Mouse (Mus musculus) myocyte (in vitro differentiated cells): ENCODE results near the gene Ccna1. TPM values are rescaled to one million over a fixed set of nuclear protein-coding genes. Genes with fewer than 3 reads are reported as not detected.

Source experiments
- H3K27me3 ChIP-seq: one replicate; pipeline ENCODE4 v1.6.1; 2011; ENCODE audit not compliant: control insufficient read depth, insufficient read depth, insufficient read length
- H3K36me3 ChIP-seq: one replicate; pipeline ENCODE4 v1.6.1; 2011; ENCODE audit not compliant: control insufficient read depth, insufficient read depth
- H3K4me2 ChIP-seq: one replicate; pipeline ENCODE4 v1.6.1; 2011; ENCODE audit warnings: low read depth, control low read depth
- H3K4me3 ChIP-seq: one replicate; pipeline ENCODE4 v1.5.1; 2011; ENCODE audit warnings: mild to moderate bottlenecking, control low read depth, moderate library complexity
- H3K79me2 ChIP-seq: one replicate; pipeline ENCODE4 v1.6.1; 2011; ENCODE audit not compliant: control insufficient read depth, insufficient read depth
- H3ac ChIP-seq: one replicate; pipeline ENCODE4 v1.6.1; 2011; ENCODE audit not compliant: control insufficient read depth, insufficient read length
- CEBPB ChIP-seq: IDR thresholded peaks from 2 replicates; pipeline ENCODE4 v1.6.1; 2011; ENCODE audit warnings: mild to moderate bottlenecking, moderate library complexity; ENCODE audit not compliant: poor library complexity, insufficient read depth, severe bottlenecking
- E2F4 ChIP-seq: IDR thresholded peaks from one replicate; pipeline ENCODE4 v1.6.1; 2011; ENCODE audit warnings: mild to moderate bottlenecking, control low read depth, moderate library complexity; ENCODE audit not compliant: insufficient read depth
- MAX ChIP-seq: IDR thresholded peaks from one replicate; pipeline ENCODE4 v1.6.1; 2011; ENCODE audit warnings: low read depth, mild to moderate bottlenecking, control low read depth
- MYOD1 ChIP-seq, 3 experiments: IDR thresholded peaks; one replicate each; pipeline ENCODE4 v1.6.1; 2011; ENCODE audit warnings: control low read depth in 2 of 3, low read depth in 2 of 3, mild to moderate bottlenecking in 2 of 3, moderate library complexity in 1 of 3; ENCODE audit not compliant: insufficient read length in 2 of 3, control insufficient read depth in 1 of 3
- MYOG ChIP-seq, 3 experiments: IDR thresholded peaks; one replicate each; pipeline ENCODE4 v1.6.1; 2011; ENCODE audit warnings: control low read depth in 2 of 3, low read depth in 2 of 3, mild to moderate bottlenecking in 2 of 3; ENCODE audit not compliant: insufficient read length in 2 of 3, control insufficient read depth in 1 of 3, insufficient read depth in 1 of 3
- POLR2A ChIP-seq: IDR thresholded peaks from one replicate; pipeline ENCODE4 v1.6.1; 2011; ENCODE audit warnings: low read depth, mild to moderate bottlenecking, control low read depth, moderate library complexity; ENCODE audit not compliant: insufficient read length
- POLR2AphosphoS2 ChIP-seq: IDR thresholded peaks from one replicate; pipeline ENCODE4 v1.6.1; 2011; ENCODE audit warnings: low read depth, control low read depth; ENCODE audit not compliant: insufficient read length
- REST ChIP-seq: IDR thresholded peaks from one replicate; pipeline ENCODE4 v1.6.1; 2011; ENCODE audit warnings: mild to moderate bottlenecking, control low read depth, moderate library complexity; ENCODE audit not compliant: insufficient read depth, insufficient read length
- SRF ChIP-seq: IDR thresholded peaks from one replicate; pipeline ENCODE4 v1.6.1; 2011; ENCODE audit warnings: low read depth; ENCODE audit not compliant: control insufficient read depth, insufficient read length
- TCF12 ChIP-seq: IDR thresholded peaks from one replicate; pipeline ENCODE4 v1.6.1; 2011; ENCODE audit warnings: mild to moderate bottlenecking, control low read depth; ENCODE audit not compliant: poor library complexity, insufficient read depth, severe bottlenecking
- TCF3 ChIP-seq: IDR thresholded peaks from one replicate; pipeline ENCODE4 v1.6.1; 2011; ENCODE audit warnings: low read depth, control low read depth; ENCODE audit not compliant: insufficient read length
- USF1 ChIP-seq: IDR thresholded peaks from one replicate; pipeline ENCODE4 v1.6.1; 2011; ENCODE audit warnings: low read depth, mild to moderate bottlenecking, control low read depth, moderate library complexity
- polyA plus RNA-seq: library from polyadenylated mRNA; unstranded; fragments of >200 nt; fragmentation: generic; extraction: Trizol; gene quantifications from one replicate; pipeline ENCODE4 v1.2.1, GENCODE M21; 2012; ENCODE audit warnings: missing spikeins

The Ccna1 gene
- polyA plus RNA-seq, 1 experiment: not detected

DNA sequence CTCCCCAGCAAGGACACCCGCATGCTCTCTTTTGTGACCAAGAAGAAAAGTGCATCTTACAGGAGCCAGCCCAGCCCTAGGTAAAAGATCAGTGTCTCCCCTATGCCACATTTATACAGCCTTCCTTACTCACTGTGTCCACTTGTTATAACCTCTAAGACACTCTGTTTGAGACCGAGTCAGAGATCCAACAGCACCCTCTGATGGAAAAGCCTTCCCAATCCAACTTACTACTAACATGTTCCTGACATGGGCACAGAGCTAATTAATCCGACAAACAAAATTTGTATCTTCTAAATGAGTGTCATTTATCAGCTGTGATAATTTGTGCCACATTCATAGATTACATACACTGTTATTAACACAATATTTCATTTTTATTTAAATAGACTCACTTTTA is 29.8 kb downstream of the Ccna1 start:
- Histone ChIP-seq H3K4me3 (no peak overlapping the region), H3K36me3 (no peaks in the 10 kb centered on the region), H3K79me2 (no peaks in the 10 kb centered on the region), H3K27me3 (peaks cover 5% of the 10 kb centered on the region), H3ac (no peak overlapping the region), H3K4me2 (no peak overlapping the region)
- no peak for TF ChIP-seq MYOG (IDR thresholded peaks at IDR 0.05; ENCODE audit: control insufficient read depth in 1 of 3, insufficient read depth in 1 of 3, insufficient read length in 2 of 3, low read depth in 2 of 3)
- TF ChIP-seq TCF12: no peak
- TF ChIP-seq REST: no peak
- TF ChIP-seq MAX: no peak
- no peak for TF ChIP-seq POLR2AphosphoS2
- no peak for TF ChIP-seq MYOD1 (IDR thresholded peaks at IDR 0.05; ENCODE audit: control insufficient read depth in 1 of 3, insufficient read length in 2 of 3, low read depth in 2 of 3)
- TF ChIP-seq TCF3: no peak
- no peak for TF ChIP-seq USF1
- TF ChIP-seq E2F4: no peak
- no peak for TF ChIP-seq POLR2A
- TF ChIP-seq SRF: no peak

DNA sequence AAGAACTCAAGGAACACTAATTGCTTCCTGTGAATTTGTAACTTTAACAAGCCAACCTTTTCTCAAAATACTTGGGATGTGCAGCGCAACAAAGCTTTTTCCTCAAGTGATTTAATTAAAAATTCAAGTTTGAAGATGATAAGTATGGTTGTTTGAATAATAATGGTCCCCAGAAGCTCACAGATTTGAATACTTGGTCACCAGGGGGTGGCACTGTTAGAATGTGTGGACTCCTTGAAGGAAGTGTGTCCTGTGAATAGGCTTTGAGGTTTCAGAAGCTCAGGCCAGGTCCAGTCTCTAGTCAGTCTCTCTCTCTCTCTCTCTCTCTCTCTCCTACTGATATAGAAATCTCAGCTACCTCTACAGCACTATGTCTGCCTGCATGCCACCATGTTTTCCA is 32.0 kb downstream of the Ccna1 start:
- no peaks in the 10 kb centered on the region for H3K79me2 ChIP-seq
- no peak overlapping the region for H3ac ChIP-seq
- peaks cover 5% of the 10 kb centered on the region for H3K27me3 ChIP-seq
- H3K36me3 ChIP-seq: no peaks in the 10 kb centered on the region
- no peak for TF ChIP-seq MYOD1 (IDR thresholded peaks at IDR 0.05; ENCODE audit: control insufficient read depth in 1 of 3, insufficient read length in 2 of 3, low read depth in 2 of 3)
- TF ChIP-seq REST: no peak
- no peak for TF ChIP-seq POLR2AphosphoS2
- TF ChIP-seq CEBPB: no peak
- no peak for TF ChIP-seq POLR2A
- TF ChIP-seq SRF: no peak
- TF ChIP-seq E2F4: no peak
- TF ChIP-seq MAX: no peak
- no peak for TF ChIP-seq TCF12
- TF ChIP-seq TCF3: no peak
- no peak for TF ChIP-seq MYOG (IDR thresholded peaks at IDR 0.05; ENCODE audit: control insufficient read depth in 1 of 3, insufficient read depth in 1 of 3, insufficient read length in 2 of 3, low read depth in 2 of 3)
- TF ChIP-seq USF1: no peak
- H3K4me2 ChIP-seq: no peak overlapping the region
- H3K4me3 ChIP-seq: no peak overlapping the region

DNA sequence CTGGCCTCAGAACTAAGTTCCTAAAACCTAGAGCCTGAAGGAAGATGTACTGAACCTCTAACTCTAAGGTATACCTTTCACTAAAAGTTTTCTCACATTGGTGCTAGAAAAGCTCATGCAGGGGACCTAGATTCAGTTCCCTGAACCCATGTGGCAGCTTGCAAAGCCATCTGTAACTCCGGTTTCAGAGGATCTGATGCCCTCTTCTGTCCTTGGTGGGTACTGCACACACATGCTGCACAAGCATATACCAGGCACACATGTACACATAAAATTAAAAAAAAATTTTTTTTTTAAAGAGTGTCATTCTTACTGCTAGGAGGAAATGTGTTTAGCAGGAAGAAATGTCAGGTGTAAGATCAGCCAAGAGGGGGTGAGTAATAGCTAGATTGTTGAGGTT is 33.1 kb downstream of the Ccna1 start:
- no peak for TF ChIP-seq CEBPB
- TF ChIP-seq SRF: no peak
- no peak for TF ChIP-seq MYOG (IDR thresholded peaks at IDR 0.05; ENCODE audit: control insufficient read depth in 1 of 3, insufficient read depth in 1 of 3, insufficient read length in 2 of 3, low read depth in 2 of 3)
- TF ChIP-seq REST: no peak
- no peak for TF ChIP-seq TCF3
- no peak for TF ChIP-seq TCF12
- TF ChIP-seq MAX: no peak
- TF ChIP-seq USF1: no peak
- no peak for TF ChIP-seq E2F4
- TF ChIP-seq POLR2A: no peak
- TF ChIP-seq MYOD1 (IDR thresholded peaks at IDR 0.05; ENCODE audit: control insufficient read depth in 1 of 3, insufficient read length in 2 of 3, low read depth in 2 of 3): no peak
- H3K4me3 ChIP-seq: no peak overlapping the region
- no peaks in the 10 kb centered on the region for H3K79me2 ChIP-seq
- H3K27me3 ChIP-seq: peaks cover 5% of the 10 kb centered on the region
- H3K36me3 ChIP-seq: no peaks in the 10 kb centered on the region
- H3K4me2 ChIP-seq: no peak overlapping the region
- H3ac ChIP-seq: no peak overlapping the region

DNA sequence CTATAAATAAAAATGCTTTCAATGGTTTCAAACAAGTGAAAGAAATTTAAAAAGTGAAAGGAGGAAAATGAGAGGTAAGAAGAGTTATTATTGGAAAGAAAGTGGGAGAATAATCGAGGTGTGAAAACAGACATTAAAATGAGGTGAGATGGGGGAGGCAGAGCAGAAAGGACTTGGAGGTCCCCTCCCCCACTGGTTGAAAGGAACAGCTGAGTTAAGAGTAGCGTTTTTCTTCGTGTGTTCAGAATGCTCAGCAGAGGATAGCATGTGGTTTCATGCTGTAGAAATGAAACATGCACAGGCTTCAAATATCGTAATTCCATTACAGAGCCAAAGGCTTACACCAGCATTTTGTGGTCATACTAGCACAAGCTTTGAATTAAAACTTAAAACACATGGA is 42.8 kb downstream of the Ccna1 start:
- H3ac ChIP-seq: no peak overlapping the region
- no peaks in the 10 kb centered on the region for H3K79me2 ChIP-seq
- H3K4me2 ChIP-seq: no peak overlapping the region
- no peaks in the 10 kb centered on the region for H3K36me3 ChIP-seq
- no peak for TF ChIP-seq POLR2AphosphoS2
- TF ChIP-seq MAX: no peak
- no peak for TF ChIP-seq MYOD1 (IDR thresholded peaks at IDR 0.05; ENCODE audit: control insufficient read depth in 1 of 3, insufficient read length in 2 of 3, low read depth in 2 of 3)
- TF ChIP-seq E2F4: no peak
- TF ChIP-seq TCF12: no peak
- TF ChIP-seq CEBPB: no peak
- TF ChIP-seq MYOG (IDR thresholded peaks at IDR 0.05; ENCODE audit: control insufficient read depth in 1 of 3, insufficient read depth in 1 of 3, insufficient read length in 2 of 3, low read depth in 2 of 3): no peak
- TF ChIP-seq REST: no peak
- TF ChIP-seq POLR2A: no peak
- H3K27me3 ChIP-seq: no peaks in the 10 kb centered on the region
- no peak overlapping the region for H3K4me3 ChIP-seq

DNA sequence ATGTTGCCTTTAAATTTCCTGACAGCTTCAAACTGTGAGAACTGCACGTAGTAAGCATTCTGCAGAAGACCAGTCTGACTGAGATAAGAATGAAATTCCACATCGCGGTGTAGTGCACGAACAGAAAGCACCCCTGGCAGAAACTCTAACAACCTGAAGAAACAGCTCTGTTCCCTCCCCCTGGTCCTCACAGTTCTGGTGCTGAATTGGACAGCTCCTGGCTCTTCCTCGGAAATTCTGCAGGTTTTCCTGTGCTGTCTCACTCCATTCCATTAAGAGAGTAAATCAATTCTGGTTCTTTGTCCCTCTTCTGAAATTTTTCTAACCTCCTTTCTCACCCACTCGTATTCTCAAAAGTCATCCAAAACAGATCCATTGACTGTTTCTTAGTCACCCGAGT is 43.6 kb downstream of the Ccna1 start:
- Histone ChIP-seq H3K36me3 (no peaks in the 10 kb centered on the region), H3K4me2 (no peak overlapping the region), H3ac (no peak overlapping the region), H3K79me2 (no peaks in the 10 kb centered on the region), H3K4me3 (no peak overlapping the region), H3K27me3 (no peaks in the 10 kb centered on the region)
- peak; percentile 60 for TF ChIP-seq REST
- no peak for TF ChIP-seq SRF
- no peak for TF ChIP-seq USF1
